Mouse (Mus musculus): ENCODE data around the gene Rabl2. TPM values are rescaled to one million over a fixed set of nuclear protein-coding genes. Genes with fewer than 3 reads are reported as not detected.
A peak's percentile ranks its signal among the peaks of the same experiment; 100 is the strongest.

Gene Rabl2
- polyA plus RNA-seq, 1 experiment, result 108 TPM

DNA sequence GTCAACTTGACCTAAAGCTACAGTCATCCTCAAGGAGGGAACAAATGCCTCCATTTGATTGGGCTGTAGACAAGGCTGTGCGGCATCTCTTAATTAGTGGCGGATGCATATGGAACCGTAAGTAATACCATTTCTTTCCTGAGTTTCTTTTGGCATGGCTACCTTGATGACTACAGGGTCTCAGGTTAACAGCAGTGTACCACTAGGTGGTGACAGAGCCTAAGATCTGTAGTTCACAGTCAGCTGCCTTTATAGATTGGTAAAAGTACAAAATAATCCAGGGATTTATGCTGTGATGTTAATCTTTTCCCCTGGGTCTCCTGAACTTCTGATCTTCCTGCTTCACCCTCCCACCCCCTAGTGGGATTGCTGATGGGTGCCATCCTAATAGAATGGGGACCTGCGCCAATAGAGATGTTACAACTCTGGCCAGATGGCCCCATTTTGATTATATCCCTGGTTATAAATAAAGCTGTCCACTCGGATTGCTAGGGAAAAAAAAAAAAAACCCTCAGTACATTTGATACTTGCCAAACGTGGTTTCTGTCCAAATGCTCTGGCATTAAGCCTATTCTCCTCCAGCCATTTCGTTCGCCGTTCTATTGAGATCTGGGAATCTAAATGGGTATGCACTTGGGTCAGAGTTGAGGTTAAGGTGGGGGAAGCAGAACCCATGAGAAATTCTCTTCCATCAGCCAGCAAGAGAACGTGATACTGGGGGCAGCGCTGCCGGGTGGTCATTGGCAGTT lies 14.3 kb upstream of the Rabl2 start:
- no peaks in the 10 kb centered on the region for H3K27me3 ChIP-seq (ENCODE audit: control insufficient read depth, insufficient read depth, low read length)
- H3K4me3 ChIP-seq (ENCODE audit: control insufficient read depth, low read depth, low read length), result no peak overlapping the region
- no peak overlapping the region for H3K27ac ChIP-seq (ENCODE audit: control insufficient read depth, insufficient read depth, low read depth, low read length)
- no peak for TF ChIP-seq CTCF (IDR thresholded peaks at IDR 0.05; ENCODE audit: control insufficient read depth, insufficient read depth, insufficient replicate concordance, low read depth, low read length)
- TF ChIP-seq POLR2A (IDR thresholded peaks at IDR 0.05; ENCODE audit: control insufficient read depth, low read depth, low read length), result no peak
- no peaks in the 10 kb centered on the region for H3K36me3 ChIP-seq (ENCODE audit: control insufficient read depth, insufficient read depth, low read length)
- peaks cover 2% of the 10 kb centered on the region for H3K4me1 ChIP-seq (ENCODE audit: control insufficient read depth, insufficient read depth, low read length)

- Histone ChIP-seq H3K36me3 (ENCODE audit: control insufficient read depth, insufficient read depth, low read length) (no peaks in the 10 kb centered on the region; the same call in none of the 2 replicates), H3K27ac (ENCODE audit: control insufficient read depth, insufficient read depth, low read depth, low read length) (no peak overlapping the region), H3K27me3 (ENCODE audit: control insufficient read depth, insufficient read depth, low read length) (no peaks in the 10 kb centered on the region), H3K4me3 (ENCODE audit: control insufficient read depth, low read depth, low read length) (peak overlapping the region; percentile 95), H3K4me1 (ENCODE audit: control insufficient read depth, insufficient read depth, low read length) (peaks cover 6% of the 10 kb centered on the region)
- TF ChIP-seq POLR2A (IDR thresholded peaks at IDR 0.05; ENCODE audit: control insufficient read depth, low read depth, low read length), result no peak
- no peak for TF ChIP-seq CTCF (IDR thresholded peaks at IDR 0.05; ENCODE audit: control insufficient read depth, insufficient read depth, insufficient replicate concordance, low read depth, low read length)
These were observed 825 bp upstream of the Rabl2 start for GRCm38 (mm10) chr15:89592548-89592947.

- Histone ChIP-seq H3K27me3 (ENCODE audit: control insufficient read depth, insufficient read depth, low read length) (no peaks in the 10 kb centered on the region), H3K27ac (ENCODE audit: control insufficient read depth, insufficient read depth, low read depth, low read length) (peak overlapping the region; percentile 55), H3K4me1 (ENCODE audit: control insufficient read depth, insufficient read depth, low read length) (peaks cover 6% of the 10 kb centered on the region), H3K4me3 (ENCODE audit: control insufficient read depth, low read depth, low read length) (peak overlapping the region; percentile 95), H3K36me3 (ENCODE audit: control insufficient read depth, insufficient read depth, low read length) (no peaks in the 10 kb centered on the region; the same call in none of the 2 replicates)
- TF ChIP-seq POLR2A (IDR thresholded peaks at IDR 0.05; ENCODE audit: control insufficient read depth, low read depth, low read length) (no peak), CTCF (IDR thresholded peaks at IDR 0.05; ENCODE audit: control insufficient read depth, insufficient read depth, insufficient replicate concordance, low read depth, low read length) (no peak)
These were observed 406 bp downstream of the Rabl2 start for GRCm38 (mm10) chr15:89591317-89591716.

DNA sequence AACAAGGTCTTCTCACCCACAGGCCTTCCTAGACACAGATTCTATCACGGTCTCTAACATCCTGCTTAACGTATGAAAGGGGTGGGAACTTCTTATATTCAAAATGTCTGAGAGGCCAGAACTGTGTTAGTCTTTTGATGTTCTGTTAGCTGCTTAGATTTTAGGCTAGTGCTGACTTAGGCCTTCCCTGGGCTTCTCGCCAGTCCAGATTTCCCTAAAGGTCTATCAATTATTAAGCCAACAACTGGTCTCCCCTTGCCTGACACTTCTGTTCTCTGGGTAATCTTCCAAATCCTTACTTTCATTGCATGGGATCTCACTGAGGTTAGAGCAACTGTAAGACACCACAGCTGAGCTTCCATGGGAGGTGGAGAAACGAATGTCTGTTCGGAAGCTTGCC lies 2.6 kb downstream of the Rabl2 start:
- Histone ChIP-seq H3K4me1 (ENCODE audit: control insufficient read depth, insufficient read depth, low read length) (peaks cover 6% of the 10 kb centered on the region), H3K4me3 (ENCODE audit: control insufficient read depth, low read depth, low read length) (peak overlapping the region; percentile 10), H3K27ac (ENCODE audit: control insufficient read depth, insufficient read depth, low read depth, low read length) (no peak overlapping the region), H3K36me3 (ENCODE audit: control insufficient read depth, insufficient read depth, low read length) (no peaks in the 10 kb centered on the region; the same call in none of the 2 replicates), H3K27me3 (ENCODE audit: control insufficient read depth, insufficient read depth, low read length) (no peaks in the 10 kb centered on the region)
- no peak for TF ChIP-seq CTCF (IDR thresholded peaks at IDR 0.05; ENCODE audit: control insufficient read depth, insufficient read depth, insufficient replicate concordance, low read depth, low read length)
- no peak for TF ChIP-seq POLR2A (IDR thresholded peaks at IDR 0.05; ENCODE audit: control insufficient read depth, low read depth, low read length)

GRCm38 (mm10) chr15:89585631-89586030 lies 6.1 kb downstream of the Rabl2 start:
- H3K27ac ChIP-seq (ENCODE audit: control insufficient read depth, insufficient read depth, low read depth, low read length), result no peak overlapping the region
- TF ChIP-seq POLR2A (IDR thresholded peaks at IDR 0.05; ENCODE audit: control insufficient read depth, low read depth, low read length) (no peak), CTCF (IDR thresholded peaks at IDR 0.05; ENCODE audit: control insufficient read depth, insufficient read depth, insufficient replicate concordance, low read depth, low read length) (no peak)
- H3K4me1 ChIP-seq (ENCODE audit: control insufficient read depth, insufficient read depth, low read length), result no peaks in the 10 kb centered on the region
- H3K27me3 ChIP-seq (ENCODE audit: control insufficient read depth, insufficient read depth, low read length), result no peaks in the 10 kb centered on the region
- H3K36me3 ChIP-seq (ENCODE audit: control insufficient read depth, insufficient read depth, low read length), result no peaks in the 10 kb centered on the region; the same call in none of the 2 replicates
- H3K4me3 ChIP-seq (ENCODE audit: control insufficient read depth, low read depth, low read length), result no peak overlapping the region

- no peak overlapping the region for H3K4me3 ChIP-seq (ENCODE audit: control insufficient read depth, low read depth, low read length)
- H3K4me1 ChIP-seq (ENCODE audit: control insufficient read depth, insufficient read depth, low read length), result no peaks in the 10 kb centered on the region
- no peaks in the 10 kb centered on the region; the same call in none of the 2 replicates for H3K36me3 ChIP-seq (ENCODE audit: control insufficient read depth, insufficient read depth, low read length)
- H3K27me3 ChIP-seq (ENCODE audit: control insufficient read depth, insufficient read depth, low read length), result no peaks in the 10 kb centered on the region
- no peak overlapping the region for H3K27ac ChIP-seq (ENCODE audit: control insufficient read depth, insufficient read depth, low read depth, low read length)
- TF ChIP-seq CTCF (IDR thresholded peaks at IDR 0.05; ENCODE audit: control insufficient read depth, insufficient read depth, insufficient replicate concordance, low read depth, low read length) (no peak), POLR2A (IDR thresholded peaks at IDR 0.05; ENCODE audit: control insufficient read depth, low read depth, low read length) (no peak)
These were observed 6.6 kb downstream of the Rabl2 start for GRCm38 (mm10) chr15:89585101-89585500.

GRCm38 (mm10) chr15:89582494-89582893 lies 9.2 kb downstream of the Rabl2 start:
- no peak overlapping the region for H3K27ac ChIP-seq (ENCODE audit: control insufficient read depth, insufficient read depth, low read depth, low read length)
- no peak for TF ChIP-seq CTCF (IDR thresholded peaks at IDR 0.05; ENCODE audit: control insufficient read depth, insufficient read depth, insufficient replicate concordance, low read depth, low read length)
- no peak for TF ChIP-seq POLR2A (IDR thresholded peaks at IDR 0.05; ENCODE audit: control insufficient read depth, low read depth, low read length)
- no peaks in the 10 kb centered on the region for H3K36me3 ChIP-seq (ENCODE audit: control insufficient read depth, insufficient read depth, low read length)
- H3K4me1 ChIP-seq (ENCODE audit: control insufficient read depth, insufficient read depth, low read length), result no peaks in the 10 kb centered on the region
- H3K27me3 ChIP-seq (ENCODE audit: control insufficient read depth, insufficient read depth, low read length), result no peaks in the 10 kb centered on the region
- H3K4me3 ChIP-seq (ENCODE audit: control insufficient read depth, low read depth, low read length), result no peak overlapping the region
